Mouse (Mus musculus) adrenal gland, adult 2 months (tissue): ENCODE measurements around the gene Nrp2. TPM values are rescaled to one million over a fixed set of nuclear protein-coding genes. Genes with fewer than 3 reads are reported as not detected.

Source experiments
- DNase-seq: peaks from one replicate; pipeline ENCODE4 v3.0.0; 2021
- polyA plus RNA-seq: library from polyadenylated mRNA; depleted of rRNA; stranded (reverse); fragments of >200 nt; gene quantifications from 2 replicates; pipeline ENCODE4 v1.2.3, GENCODE M21; 2012
- total RNA-seq, 2 experiments: library from RNA; stranded (reverse); gene quantifications; 2 replicates each; pipeline ENCODE4 v1.2.3; 2021

Nrp2 gene
- total and polyA plus RNA-seq, 3 experiments: 16.6 to 46.3 (median 32.1) TPM

DNA sequence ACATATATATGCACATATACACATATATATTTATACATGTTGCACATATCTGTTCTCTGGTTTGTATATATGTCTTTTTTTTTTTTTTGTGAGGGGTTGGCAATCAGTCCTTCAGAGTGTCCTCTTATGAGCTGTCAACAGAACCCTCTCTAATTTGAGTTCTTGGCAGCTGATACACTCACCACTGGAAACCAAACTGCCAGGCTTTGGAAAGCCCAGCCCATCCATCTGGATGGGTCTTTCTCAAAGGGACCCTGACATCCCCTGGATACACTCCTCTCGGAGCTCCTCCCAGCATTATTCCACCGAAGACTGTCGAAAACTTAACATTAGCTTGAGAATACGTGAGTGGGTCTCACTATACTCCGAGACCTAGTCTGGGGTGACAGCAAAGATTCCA is 157.2 kb downstream of the Nrp2 start:
- DNase-seq: no peak

DNA sequence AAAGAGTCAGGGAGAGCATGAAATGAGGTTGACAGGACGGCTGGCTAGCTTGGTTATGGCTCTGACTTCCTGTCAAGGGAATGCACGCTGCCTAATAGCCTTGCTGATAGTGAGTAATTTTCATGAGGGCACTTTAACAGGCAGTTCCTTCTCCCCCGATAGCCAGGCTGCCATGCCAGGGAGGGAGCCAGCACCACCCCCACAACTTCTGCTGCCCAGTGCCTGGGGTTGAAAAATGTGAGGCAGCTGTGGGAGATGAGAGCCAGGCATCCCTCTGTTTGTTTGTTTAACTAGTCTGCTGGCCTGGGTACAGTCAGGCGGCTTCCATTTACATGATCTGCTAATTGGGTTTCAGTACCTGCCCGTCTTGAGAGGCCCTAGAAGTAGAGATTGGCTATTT is 157.7 kb downstream of the Nrp2 start:
- DNase-seq: peak; percentile 10
